Mouse (Mus musculus): ENCODE data around the gene Fgfr2.

The Fgfr2 gene

DNA sequence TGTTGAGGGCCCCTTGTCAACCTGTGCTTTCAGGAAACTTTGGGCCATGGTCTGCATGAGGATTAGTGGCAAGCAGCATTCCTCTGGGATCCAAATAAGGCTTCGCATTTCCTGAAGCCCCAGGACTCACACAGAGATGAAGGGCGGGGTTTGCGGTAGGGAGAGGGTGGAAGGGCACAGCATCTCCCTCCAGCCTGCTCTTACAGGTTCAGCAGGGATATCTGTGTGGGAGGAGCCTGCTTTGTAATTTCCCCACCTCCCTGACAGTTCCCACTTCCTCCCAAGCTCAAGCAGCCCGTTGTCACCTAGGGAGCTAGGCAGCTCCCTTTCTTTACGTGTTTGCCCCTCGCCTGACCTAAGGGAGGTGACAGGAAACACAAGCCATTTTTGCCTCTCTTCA, 1134.1 kb downstream of the Fgfr2 start:
- no peak for DNase-seq (ENCODE audit: inconsistent age in 2 of 2, low spot score in 1 of 2)

DNA sequence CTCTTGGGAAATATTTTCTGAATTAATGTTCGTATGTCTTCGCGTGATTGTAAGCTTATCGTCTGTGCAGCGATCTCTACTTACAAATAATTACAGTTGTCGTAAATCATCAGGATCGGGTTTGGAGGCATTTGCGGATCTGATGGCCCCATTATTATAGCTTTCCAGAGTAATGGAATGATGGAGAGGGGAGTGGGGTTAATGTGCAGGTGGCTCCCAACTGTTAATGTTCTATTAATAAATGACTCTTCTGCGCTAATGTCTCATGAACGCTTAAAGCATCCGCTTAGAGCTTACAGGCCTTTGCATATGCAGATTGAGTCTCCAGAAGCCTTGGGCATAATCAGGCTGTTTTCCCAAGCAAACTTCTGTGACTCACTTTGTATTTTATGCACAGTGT, 1144.5 kb downstream of the Fgfr2 start:
- no peak for DNase-seq (ENCODE audit: inconsistent age in 2 of 2, low spot score in 1 of 2)

- no peak for DNase-seq (ENCODE audit: inconsistent age in 2 of 2, low spot score in 1 of 2)
Observed at GRCm38 (mm10) chr7:131975867-131976266, 1147.3 kb downstream of the Fgfr2 start.

GRCm38 (mm10) chr7:131970255-131970654, 1152.9 kb downstream of the Fgfr2 start:
- DNase-seq (ENCODE audit: inconsistent age in 2 of 2, low spot score in 1 of 2): no peak

- DNase-seq (ENCODE audit: inconsistent age in 2 of 2, low spot score in 1 of 2): no peak
Observed at GRCm38 (mm10) chr7:131966916-131967494, 1156.1 kb downstream of the Fgfr2 start.

DNA sequence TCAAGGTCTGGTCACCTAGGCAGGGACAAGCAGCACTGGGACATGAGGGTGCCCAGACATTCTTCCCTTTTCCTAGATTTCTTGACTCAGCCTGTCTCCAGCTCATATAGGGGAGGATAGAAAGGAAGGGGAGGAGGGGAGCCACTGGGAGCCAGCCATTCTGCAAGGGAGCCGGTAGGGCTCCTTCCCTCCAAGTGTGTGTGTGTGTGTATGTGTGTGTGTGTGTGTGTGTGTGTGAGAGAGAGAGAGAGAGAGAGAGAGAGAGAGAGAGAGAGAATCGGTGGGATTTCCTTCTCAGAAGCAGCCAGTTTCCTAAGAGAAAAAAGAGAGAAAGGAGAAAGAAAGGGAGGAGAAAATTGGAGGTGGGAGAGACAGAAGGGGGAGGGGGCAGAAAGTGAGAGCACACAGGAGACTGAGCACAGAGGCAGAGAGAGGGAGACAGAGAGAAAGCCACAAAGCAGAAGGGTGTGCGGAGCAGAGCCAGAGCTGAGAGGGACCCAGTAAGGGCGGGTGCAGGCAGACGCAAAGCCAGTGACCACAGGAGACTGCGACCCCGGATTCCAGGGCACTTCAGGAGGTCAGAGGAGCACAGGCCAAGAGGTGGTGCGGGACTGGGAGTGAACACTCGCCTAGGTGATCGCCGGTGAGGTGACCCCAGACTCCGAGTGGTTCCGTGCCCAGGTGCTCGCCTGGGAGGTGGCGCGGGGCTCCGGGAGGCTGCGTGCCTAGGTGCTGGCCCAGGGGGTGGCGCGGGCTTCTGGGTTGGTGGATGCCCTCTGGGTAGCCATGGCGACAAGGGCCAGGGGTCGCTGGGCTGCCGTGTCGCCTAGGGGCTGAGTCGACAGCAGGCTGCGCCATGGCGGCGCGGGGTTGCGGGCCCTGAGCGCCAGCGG, 1156.9 kb downstream of the Fgfr2 start, which contains the start of gene Gpr26:
TSS of gene Gpr26 (plus strand) at position 438 of the 893 bp plus-strand sequence.
- no peak for DNase-seq (ENCODE audit: inconsistent age in 2 of 2, low spot score in 1 of 2)

DNA sequence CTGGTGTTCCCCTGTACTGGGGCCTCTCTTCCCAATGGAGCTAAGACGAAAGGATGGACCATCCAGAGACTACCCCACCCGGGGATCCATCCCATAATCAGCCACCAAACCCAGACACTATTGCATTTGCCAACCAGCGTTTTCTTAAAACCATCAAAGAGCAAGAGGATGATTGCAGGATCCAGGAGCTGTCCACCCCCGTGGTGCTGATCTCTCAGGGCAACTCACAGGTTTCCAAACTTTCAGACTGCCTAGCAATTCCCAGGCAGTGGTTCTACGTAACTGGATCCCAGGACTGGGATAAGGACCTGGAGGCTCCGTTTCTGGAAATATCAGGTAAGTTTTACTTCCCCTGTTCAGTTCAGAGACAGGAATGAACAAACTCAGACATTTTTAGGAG, 1162.6 kb downstream of the Fgfr2 start:
- DNase-seq (ENCODE audit: inconsistent age in 2 of 2, low spot score in 1 of 2): peak; percentile 17 to 68

- no peak for DNase-seq (ENCODE audit: inconsistent age in 2 of 2, low spot score in 1 of 2)
Observed at GRCm38 (mm10) chr7:131958705-131959104, 1164.4 kb downstream of the Fgfr2 start.

- no peak for DNase-seq (ENCODE audit: inconsistent age in 2 of 2, low spot score in 1 of 2)
Observed at GRCm38 (mm10) chr7:131953402-131953801, 1169.7 kb downstream of the Fgfr2 start.

GRCm38 (mm10) chr7:131951131-131951530, 1172.0 kb downstream of the Fgfr2 start:
- no peak for DNase-seq (ENCODE audit: inconsistent age in 2 of 2, low spot score in 1 of 2)

DNA sequence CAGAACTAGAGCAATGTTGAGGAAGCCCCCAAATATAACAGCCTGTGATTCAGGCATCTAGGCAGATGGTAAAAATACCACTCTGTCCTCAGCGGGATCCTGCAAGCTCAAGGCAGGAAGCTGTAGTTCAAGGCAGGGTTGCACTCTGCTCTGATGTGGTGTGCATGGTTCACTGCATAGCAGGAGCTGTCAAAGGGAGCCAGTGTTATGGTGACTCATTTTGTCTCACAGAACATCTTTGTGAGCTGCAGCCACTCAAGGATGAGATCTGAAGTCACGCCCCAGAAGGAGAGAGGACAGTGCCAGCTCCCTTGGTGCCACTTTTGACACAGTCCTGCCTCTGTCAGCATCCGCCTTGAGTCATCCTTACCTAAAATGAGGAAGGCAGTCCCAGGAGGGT, 1185.5 kb downstream of the Fgfr2 start:
- no peak for DNase-seq (ENCODE audit: inconsistent age in 2 of 2, low spot score in 1 of 2)

GRCm38 (mm10) chr7:131927288-131928050, 1195.7 kb downstream of the Fgfr2 start:
- no peak for DNase-seq (ENCODE audit: inconsistent age in 2 of 2, low spot score in 1 of 2)

DNA sequence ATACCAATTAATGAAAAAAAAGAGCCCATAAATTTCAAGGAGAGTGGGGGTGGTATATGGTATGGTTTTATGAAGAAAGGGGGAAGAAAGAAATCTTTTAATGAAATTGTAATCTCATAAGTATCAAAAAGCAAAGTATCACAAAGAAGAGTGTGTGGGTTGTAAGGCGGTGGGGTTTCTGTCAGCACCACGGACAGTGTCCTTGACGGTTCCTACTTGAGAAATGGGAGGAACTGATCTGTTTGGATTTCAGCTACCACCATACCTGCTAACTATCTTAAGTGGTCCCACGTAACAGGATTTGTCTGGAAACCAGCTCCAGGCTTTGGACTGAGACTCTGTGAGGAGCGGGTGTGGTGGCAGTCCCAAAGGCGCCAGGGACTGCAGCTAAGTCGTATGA, 1205.8 kb downstream of the Fgfr2 start:
- no peak for DNase-seq (ENCODE audit: inconsistent age in 2 of 2, low spot score in 1 of 2)

GRCm38 (mm10) chr7:131909611-131910010, 1213.5 kb downstream of the Fgfr2 start:
- DNase-seq (ENCODE audit: inconsistent age in 2 of 2, low spot score in 1 of 2): peak in 1 of 2 experiments; percentile 33

DNA sequence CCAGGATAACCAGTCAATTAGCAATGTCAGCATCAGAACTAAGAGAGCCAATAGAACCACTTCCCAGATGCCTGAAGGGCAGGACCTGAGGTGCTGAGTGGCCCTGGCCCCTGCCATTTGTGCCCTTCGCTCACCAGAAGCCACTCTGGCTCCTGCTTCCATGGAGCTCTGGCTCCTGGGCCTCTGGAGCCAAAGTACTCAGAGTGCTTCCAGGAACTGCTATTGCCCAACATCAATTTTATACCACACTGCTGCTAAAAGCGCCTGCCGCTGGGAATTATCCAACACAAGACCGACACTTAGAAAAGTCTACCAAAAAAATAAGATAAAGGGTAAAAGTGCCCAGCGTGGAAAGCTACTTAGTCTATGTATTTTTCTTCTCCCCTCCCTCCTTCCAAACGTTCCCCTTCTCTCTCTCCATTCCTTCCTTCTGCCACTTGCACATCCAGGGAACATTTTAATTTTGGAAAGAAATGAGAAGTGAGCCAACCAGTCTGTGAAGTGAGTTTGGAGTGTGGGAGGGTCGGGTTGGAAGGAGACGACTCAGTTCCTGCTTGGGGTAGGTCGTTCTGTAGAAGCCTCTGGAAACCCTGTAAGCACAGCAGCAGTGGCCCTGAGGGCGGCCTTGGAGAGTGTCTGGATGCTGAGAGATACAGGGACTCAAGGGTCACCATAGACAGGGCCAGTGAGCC, 1216.5 kb downstream of the Fgfr2 start:
- peak in 1 of 2 experiments; percentile 29 for DNase-seq (ENCODE audit: inconsistent age in 2 of 2, low spot score in 1 of 2)

GRCm38 (mm10) chr7:131899356-131899755, 1223.8 kb downstream of the Fgfr2 start:
- peak; percentile 42 to 88 for DNase-seq (ENCODE audit: inconsistent age in 2 of 2, low spot score in 1 of 2)

DNA sequence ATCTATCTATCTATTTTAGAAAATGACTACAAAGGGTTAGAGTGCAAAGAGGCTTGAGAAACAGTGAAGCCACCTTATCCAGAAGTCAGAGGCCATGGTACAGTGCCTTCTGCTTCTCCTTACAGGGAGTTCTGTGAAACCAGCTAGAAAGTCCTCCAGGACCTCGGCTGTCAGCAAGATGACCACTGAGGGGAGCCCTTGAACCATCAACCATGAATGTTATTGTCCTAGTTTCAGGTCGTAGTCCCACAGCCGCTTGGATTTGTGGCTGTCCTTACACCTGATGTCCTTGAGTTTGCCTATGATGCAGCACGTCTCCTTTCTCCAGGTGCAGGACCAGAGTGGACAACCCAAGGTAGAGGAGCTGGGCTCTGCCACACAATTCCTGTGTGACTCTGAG, 1225.9 kb downstream of the Fgfr2 start:
- DNase-seq (ENCODE audit: inconsistent age in 2 of 2, low spot score in 1 of 2): peak in 1 of 2 experiments; percentile 57

DNA sequence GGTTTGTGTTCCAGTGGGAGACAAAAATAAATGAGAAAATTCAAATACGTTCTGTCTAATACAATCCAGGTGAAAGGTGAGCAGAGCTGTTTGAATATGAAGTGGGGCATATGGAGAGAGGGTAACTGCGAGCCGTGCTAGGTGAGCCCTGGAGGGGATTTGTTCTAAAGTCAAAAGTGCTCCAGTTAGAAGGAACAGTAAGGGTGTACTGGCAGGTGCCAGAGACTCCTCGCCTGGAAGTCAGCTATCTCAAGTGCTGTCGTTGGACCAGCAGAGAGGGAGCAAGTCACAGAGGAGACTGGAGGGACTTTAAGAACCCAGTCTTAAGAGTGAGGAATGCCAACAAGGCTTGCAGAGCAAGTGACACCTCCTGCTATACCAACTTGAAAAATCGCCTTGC, 1240.3 kb downstream of the Fgfr2 start:
- DNase-seq (ENCODE audit: inconsistent age in 2 of 2, low spot score in 1 of 2): no peak

- DNase-seq (ENCODE audit: inconsistent age in 2 of 2, low spot score in 1 of 2): peak; percentile 58 to 91
Observed at GRCm38 (mm10) chr7:131881876-131882615, 1241.1 kb downstream of the Fgfr2 start.

DNA sequence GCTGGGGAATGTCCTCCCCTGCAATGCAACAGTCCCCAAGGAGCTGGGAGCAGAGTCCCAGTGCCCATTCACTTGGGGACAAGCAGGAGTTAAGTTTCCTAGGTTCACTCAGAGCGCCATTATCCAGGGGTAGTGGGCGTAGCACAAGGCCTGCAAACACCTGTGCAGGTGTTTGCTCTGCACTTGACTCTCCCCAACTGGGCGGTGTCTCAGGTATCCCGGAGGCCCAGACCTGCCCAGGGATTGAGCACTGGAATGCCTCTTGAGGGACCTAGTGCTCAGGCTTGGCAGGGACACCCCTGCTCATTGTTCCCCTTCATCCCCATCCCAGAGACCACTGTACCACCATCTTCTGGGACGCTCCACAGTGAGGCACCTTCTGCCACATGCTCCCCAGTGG, 1243.0 kb downstream of the Fgfr2 start:
- DNase-seq (ENCODE audit: inconsistent age in 2 of 2, low spot score in 1 of 2): no peak
